Mouse (Mus musculus) ovary, postnatal 14 days (tissue): ENCODE measurements around the gene Stard9.

Source experiments
- DNase-seq: peaks from one replicate; pipeline ENCODE4 v3.0.0; 2022; ENCODE audit warnings: low spot score

The Stard9 gene

DNA sequence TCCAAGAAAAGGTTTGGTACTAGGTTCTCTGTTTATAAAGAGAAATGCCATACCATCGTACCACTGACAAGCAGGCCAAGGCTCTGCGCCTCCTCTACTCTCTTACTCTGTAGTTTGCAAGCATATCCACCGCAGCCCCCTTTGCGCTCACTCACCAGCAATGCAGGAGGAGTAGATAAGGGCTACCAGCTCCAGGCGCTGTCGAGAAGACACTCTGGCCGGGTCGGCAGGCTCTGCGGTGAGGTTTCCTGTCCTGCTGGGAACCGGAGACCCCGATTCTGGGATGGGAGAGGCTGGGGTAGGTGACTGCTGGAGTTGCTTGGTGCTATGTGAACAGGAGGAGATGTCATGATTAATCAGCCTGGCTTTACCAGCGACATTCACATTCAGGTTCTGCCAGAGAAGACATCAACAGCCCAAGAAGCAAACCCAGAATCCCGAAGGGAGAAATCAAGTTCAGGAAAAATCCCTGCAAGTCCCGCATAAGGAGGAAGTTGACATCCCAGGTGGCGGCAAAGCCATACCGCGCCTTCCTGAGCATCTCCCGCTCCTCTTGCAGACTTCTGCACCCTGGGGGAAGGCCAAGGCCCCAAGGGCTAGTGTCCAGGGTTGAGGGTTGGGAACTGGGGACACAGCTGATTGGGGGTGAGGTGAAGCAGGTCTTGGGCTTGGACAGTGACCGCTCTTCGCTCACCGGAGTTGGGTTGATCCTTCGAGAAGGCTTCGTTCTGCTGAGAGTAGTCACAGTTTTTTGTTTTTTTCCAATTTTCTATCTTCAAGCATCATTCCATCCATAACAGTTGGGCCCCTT is 101.1 kb downstream of the Stard9 start:
- no peak for DNase-seq

- DNase-seq = no peak
Observed at GRCm38 (mm10) chr2:120730639-120731166, 101.8 kb downstream of the Stard9 start.

GRCm38 (mm10) chr2:120731167-120731862 is 102.4 kb downstream of the Stard9 start:
- peak; percentile 89 for DNase-seq

DNA sequence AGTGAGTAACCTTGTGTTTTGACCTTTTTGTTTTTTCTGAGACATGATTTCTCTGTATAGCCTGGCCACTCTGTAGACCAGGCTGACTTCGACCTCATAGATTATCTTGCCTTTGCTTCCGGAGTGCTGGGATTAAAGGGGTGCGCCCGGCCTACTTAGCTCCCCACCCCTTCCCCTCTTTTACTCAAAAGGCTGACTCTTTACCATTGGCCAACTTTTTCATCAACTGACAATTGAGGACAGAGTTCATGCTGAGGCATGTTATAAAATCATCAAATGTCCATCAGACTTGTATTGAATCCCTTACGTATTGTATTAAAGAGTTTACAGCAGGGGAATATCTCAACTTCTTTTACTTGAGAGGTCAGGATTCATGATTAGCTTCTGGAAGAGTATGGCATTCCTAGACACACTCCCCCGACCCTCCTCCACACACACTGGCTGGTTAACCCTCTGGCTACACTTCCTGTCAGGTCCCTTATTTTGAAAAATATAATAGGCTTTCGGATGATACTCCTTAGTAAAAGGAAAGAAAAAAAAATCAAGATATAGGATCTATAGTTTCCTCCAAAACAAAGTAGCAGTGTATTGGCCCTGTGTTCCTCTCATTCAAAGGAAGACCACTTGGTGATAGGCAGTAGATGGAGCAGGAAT is 103.1 kb downstream of the Stard9 start:
- DNase-seq = no peak

DNA sequence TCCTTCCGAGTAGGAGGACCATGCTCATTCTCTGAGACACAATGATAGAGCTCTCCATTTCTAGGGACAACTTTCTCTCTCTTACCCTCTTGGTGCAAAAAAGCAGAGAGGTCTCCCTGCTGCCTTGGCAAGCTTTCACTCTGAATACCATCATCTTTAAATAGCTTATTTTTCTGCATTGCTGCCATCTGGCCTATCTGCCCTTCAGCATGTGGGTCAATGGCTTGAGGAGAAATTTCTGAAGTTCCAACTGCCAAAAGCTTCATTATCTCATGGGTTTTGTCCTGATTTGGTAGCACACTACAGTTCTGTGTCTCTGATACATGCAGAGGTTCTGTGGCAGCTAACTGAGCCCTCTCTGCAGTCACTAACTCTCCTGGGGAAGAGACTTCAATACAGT is 116.6 kb downstream of the Stard9 start:
- DNase-seq = no peak

DNA sequence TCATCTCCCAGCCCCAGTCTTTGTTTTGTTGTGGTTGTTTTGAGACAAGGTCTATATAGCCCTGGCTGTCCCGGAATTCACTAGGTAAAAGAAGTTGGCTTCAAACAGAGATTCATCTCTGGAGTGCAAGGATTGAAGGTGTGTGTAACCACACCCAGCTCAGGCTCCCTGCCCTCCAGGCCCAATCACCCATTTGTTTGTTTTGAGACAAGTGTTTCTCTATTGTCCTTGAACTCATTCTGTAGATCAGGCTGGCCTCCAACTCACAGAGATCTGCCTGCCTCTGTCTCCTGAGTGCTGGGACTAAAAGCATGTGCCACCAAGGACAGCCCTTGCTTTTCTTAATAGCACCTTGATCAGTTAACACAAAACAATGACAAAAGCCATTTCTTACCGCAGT is 119.1 kb downstream of the Stard9 start:
- no peak for DNase-seq

DNA sequence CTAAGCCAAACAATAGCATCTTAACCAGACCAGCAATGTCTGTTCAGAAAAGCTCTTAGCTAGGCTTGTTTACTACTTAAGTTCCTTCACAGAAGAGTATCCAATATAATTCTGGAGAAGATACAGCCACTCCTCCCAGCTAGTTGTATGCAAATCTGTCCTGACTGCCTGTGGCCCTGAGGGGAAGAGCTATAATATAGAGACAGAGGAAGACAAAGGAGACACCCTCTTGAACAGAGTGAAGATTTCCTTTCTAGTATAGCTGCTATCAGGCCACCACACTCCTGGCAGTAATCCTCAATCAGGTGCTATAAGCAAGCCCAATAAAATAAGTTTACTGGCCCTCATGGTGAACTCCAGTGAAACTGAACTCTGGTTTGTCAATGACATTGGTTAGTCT is 133.0 kb downstream of the Stard9 start:
- no peak for DNase-seq

- DNase-seq = no peak
Observed at GRCm38 (mm10) chr2:120770265-120770935, 141.5 kb downstream of the Stard9 start.
